Mouse (Mus musculus) forebrain, embryonic 11.5 days (tissue): ENCODE results near the gene Mbnl1. TPM values are rescaled to one million over a fixed set of nuclear protein-coding genes. Genes with fewer than 3 reads are reported as not detected.

Experiments used
- ATAC-seq: fragments of 200-750 bp; cut with Nextera tagmentation; replicated peaks from 2 replicates; pipeline ENCODE4 v1.8.0; 2017; ENCODE audit warnings: moderate TSS enrichment; ENCODE audit not compliant: low FRiP score
- DNase-seq: peaks from one replicate; pipeline ENCODE4 v3.0.0-alpha.2; 2017; ENCODE audit warnings: low spot score
- H3K27ac ChIP-seq: fragments of 300-500 bp; sonication (generic); 2 replicates; pipeline ENCODE4 v1.5.1; 2014; ENCODE audit warnings: low read depth, low read length
- H3K27me3 ChIP-seq: fragments of 300-500 bp; sonication (generic); 2 replicates; pipeline ENCODE4 v1.6.1; 2014; ENCODE audit warnings: mild to moderate bottlenecking, low read length, mixed read lengths; ENCODE audit not compliant: control insufficient read depth, insufficient read depth
- H3K36me3 ChIP-seq: fragments of 300-500 bp; sonication (generic); 2 replicates; pipeline ENCODE4 v1.6.1; 2014; ENCODE audit warnings: mild to moderate bottlenecking, low read length, moderate library complexity, mixed read lengths; ENCODE audit not compliant: control insufficient read depth, insufficient read depth
- H3K4me1 ChIP-seq: fragments of 300-500 bp; sonication (generic); replicated peaks from 2 replicates; pipeline ENCODE4 v1.6.1; 2014; ENCODE audit warnings: low read length, mixed read lengths; ENCODE audit not compliant: control insufficient read depth, insufficient read depth
- H3K4me2 ChIP-seq: fragments of 300-500 bp; sonication (generic); 2 replicates; pipeline ENCODE4 v1.6.1; 2014; ENCODE audit warnings: low read depth, mild to moderate bottlenecking, low read length, moderate library complexity, mixed read lengths; ENCODE audit not compliant: severe bottlenecking
- H3K4me3 ChIP-seq: fragments of 300-500 bp; sonication (generic); 2 replicates; pipeline ENCODE4 v1.5.1; 2014; ENCODE audit warnings: low read depth, low read length
- H3K9ac ChIP-seq: fragments of 300-500 bp; sonication (generic); 2 replicates; pipeline ENCODE4 v1.6.1; 2014; ENCODE audit warnings: low read length
- H3K9me3 ChIP-seq: fragments of 300-500 bp; sonication (generic); 2 replicates; pipeline ENCODE4 v1.6.1; 2016; ENCODE audit warnings: low read length, mixed read lengths; ENCODE audit not compliant: control insufficient read depth
- WGBS: fragments of 180-500 bp; shearing (Covaris S2); extraction: QIAGEN DNeasy Blood & Tissue Kit; methylation state at CpG from one replicate; pipeline ENCODE4 v1.1.7; 2014; 5-methylcytosine and 5-hydroxymethylcytosine counted together
- polyA plus RNA-seq: library from polyadenylated mRNA; unstranded; fragments of >200 nt; fragmentation: Nextera tagmentation; extraction: Ambion mirVana; gene quantifications from 2 replicates; pipeline ENCODE4 v1.2.1, GENCODE M21; 2014

Gene Mbnl1
- polyA plus RNA-seq, 1 experiment from 2014 or later: 46.8 TPM

DNA sequence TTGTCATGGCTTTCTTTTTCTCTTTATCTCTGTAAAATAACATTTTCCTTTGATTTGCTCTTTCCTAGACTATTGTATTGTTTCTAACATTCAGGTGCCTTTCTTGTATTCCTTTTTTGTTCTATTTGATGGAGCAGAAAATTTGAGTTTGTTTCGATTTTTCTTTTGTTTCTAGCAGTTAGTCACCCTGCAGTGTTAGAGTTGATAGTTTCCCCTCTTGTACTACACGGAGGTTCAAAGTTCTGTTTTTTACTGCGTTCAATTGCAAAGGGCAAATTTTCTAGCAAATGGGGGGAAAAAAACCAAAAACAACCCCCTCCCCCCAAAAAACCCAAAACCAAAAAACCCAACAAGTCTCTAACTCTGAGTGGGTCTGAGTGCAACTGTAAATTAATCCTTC lies 26.0 kb downstream of the Mbnl1 start:
- H3K9me3 ChIP-seq: no peaks in the 10 kb centered on the region
- H3K4me2 ChIP-seq: no peak overlapping the region
- ATAC-seq (no peak), DNase-seq (no peak)
- H3K36me3 ChIP-seq: no peaks in the 10 kb centered on the region
- H3K4me3 ChIP-seq: no peak overlapping the region
- no peaks in the 10 kb centered on the region for H3K27me3 ChIP-seq
- WGBS: 77% methylated on average over 3 of the region's 3 CpGs
- H3K27ac ChIP-seq: no peak overlapping the region
- no peak overlapping the region for H3K9ac ChIP-seq
- peaks cover 6% of the 10 kb centered on the region; the same call in 1 of the 2 replicates for H3K4me1 ChIP-seq

- no peaks in the 10 kb centered on the region for H3K36me3 ChIP-seq
- H3K9ac ChIP-seq: no peak overlapping the region
- H3K4me1 ChIP-seq: peaks cover 6% of the 10 kb centered on the region; the same call in 1 of the 2 replicates
- no peak overlapping the region for H3K27ac ChIP-seq
- 58% methylated on average over 6 of the region's 6 CpGs for WGBS
- no peak overlapping the region for H3K4me3 ChIP-seq
- no peaks in the 10 kb centered on the region for H3K27me3 ChIP-seq
- DNase-seq: no peak
- H3K4me2 ChIP-seq: no peak overlapping the region
- no peaks in the 10 kb centered on the region for H3K9me3 ChIP-seq
- no peak for ATAC-seq
Measured at GRCm38 (mm10) chr3:60499157-60499578, 26.5 kb downstream of the Mbnl1 start.

DNA sequence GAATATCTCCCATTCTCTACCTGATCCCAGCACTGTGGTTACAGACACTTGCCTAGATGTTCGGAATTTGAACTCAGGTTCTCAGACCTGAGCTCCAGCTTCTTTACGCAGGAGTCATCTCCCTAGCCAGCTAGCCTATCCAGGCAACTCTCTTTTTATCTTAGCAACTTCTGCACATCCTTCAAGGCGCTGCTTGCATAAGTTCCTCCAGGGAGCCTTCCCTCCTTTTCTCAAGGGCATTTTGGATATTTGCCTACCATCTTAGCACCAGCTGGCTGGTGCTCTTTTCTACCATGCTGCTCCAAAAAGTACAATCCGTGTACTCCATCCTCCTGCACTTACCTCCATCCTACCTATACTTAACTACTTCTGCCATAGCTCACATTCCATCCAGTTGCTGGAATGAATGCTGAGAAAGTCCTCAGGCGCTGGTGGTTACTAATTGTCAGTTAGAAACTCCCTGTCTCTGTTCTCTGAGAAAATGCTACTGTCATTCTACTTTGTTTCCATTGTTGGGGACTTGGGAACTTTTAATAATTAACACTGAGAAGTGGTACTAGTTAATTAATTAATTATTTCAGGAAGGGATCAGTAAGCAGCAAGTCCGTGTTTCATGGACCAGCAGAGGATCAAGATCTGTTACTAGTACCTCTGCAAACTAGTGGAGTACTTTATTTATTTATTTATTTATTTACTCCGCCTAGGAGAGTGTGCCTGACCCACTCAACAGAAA lies 27.3 kb downstream of the Mbnl1 start:
- DNase-seq (no peak), ATAC-seq (peak; percentile 13)
- Histone ChIP-seq H3K9me3 (no peaks in the 10 kb centered on the region), H3K27ac (no peak overlapping the region), H3K4me2 (peak overlapping the region; percentile 70), H3K4me1 (peaks cover 6% of the 10 kb centered on the region; the same call in 1 of the 2 replicates), H3K9ac (peak overlapping the region; percentile 91), H3K4me3 (peak overlapping the region; percentile 72), H3K36me3 (no peaks in the 10 kb centered on the region), H3K27me3 (no peaks in the 10 kb centered on the region)
- 45% methylated on average over 7 of the region's 7 CpGs for WGBS

DNA sequence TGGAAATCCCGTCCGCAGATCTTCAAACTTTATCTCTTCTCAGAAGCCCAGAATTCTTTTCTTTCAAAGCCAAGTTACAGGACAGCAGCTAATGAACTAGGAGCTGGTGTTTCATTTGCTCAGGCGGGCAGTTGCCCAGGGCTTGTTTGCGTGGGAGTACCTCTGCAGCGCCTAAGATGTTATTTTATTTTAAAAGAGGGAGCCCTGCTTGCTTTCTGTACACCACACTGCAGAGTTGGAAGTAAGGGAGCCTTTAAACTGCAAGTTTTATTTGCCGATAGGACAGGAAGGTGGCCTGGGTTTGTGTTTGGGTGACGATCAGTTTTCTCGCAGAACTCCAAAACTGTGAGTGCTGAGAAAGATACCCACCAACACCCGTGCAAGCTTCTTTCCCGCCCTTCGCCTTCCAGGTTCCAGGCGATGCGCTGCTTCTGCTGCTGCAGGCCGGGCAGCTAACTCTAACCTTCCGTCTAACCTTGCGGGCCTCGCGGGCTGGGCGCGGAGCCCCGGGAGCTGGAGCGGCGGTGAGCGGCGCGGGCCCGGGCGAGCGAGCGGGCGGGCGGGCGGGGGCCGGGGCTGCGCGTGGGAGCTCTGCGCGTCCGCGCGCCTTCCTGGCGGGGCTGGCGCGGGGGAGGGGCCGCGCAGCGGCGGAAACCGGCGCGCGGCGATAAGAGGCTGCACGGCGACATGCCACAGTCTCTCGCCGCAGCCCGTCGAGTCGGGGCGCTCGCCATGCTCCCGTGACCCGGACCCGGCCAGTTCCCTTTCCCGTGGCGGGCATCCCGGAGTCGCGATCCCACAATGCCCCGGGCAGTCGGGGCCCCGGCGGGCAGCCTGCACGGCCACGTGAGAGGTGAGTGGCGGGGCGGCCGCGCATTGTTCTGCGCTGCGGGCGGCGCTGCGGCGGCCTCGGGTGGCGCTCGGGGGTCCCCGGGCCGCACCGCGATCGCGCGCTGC lies 28.2 kb downstream of the Mbnl1 start:
- no peaks in the 10 kb centered on the region for H3K27me3 ChIP-seq
- H3K36me3 ChIP-seq: no peaks in the 10 kb centered on the region
- peak overlapping the region; percentile 91 for H3K9ac ChIP-seq
- peaks cover 6% of the 10 kb centered on the region; the same call in 1 of the 2 replicates for H3K4me1 ChIP-seq
- peak overlapping the region; percentile 70 for H3K4me2 ChIP-seq
- 1% methylated on average over 51 of the region's 96 CpGs for WGBS
- ATAC-seq: peak; percentile 87
- no peaks in the 10 kb centered on the region for H3K9me3 ChIP-seq
- peak; percentile 85 for DNase-seq
- H3K4me3 ChIP-seq: peak overlapping the region; percentile 72
- H3K27ac ChIP-seq: peak overlapping the region; percentile 80

DNA sequence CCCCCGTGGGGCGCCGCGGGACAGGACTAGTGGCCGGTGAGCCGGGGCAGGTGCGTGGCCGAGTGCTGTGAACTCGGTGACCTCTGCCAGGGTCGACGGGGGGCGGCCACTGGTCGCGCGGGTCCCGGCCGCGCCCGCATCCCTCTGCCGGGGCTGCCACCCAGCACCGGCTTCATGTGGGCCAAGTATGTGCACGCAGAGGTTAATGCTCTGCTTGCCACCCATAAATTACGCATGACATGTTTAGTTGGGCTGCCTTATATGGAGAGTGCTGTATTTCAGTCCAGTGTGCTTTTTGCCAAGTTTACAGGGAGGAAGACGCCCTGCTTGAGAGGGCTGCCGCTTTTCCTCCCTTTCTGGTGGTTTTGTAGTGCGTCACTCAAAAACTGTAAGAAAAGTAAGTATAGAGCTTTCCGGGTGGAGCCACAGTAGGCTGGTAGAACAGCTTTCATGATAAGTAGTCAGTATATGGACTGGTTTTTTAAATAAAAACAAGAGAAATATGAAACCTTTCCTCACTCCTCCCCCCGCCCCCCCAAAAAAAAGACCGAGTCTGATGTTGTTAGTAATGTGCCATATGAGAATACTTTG lies 29.0 kb downstream of the Mbnl1 start:
- ATAC-seq (peak; percentile 71), DNase-seq (no peak)
- Histone ChIP-seq H3K27me3 (no peaks in the 10 kb centered on the region), H3K36me3 (no peaks in the 10 kb centered on the region), H3K9me3 (no peaks in the 10 kb centered on the region), H3K4me3 (peak overlapping the region; percentile 72), H3K27ac (peak overlapping the region; percentile 80), H3K4me2 (peak overlapping the region; percentile 70), H3K9ac (peak overlapping the region; percentile 91), H3K4me1 (peaks cover 6% of the 10 kb centered on the region; the same call in 1 of the 2 replicates)
- 4% methylated on average over 21 of the region's 29 CpGs for WGBS

DNA sequence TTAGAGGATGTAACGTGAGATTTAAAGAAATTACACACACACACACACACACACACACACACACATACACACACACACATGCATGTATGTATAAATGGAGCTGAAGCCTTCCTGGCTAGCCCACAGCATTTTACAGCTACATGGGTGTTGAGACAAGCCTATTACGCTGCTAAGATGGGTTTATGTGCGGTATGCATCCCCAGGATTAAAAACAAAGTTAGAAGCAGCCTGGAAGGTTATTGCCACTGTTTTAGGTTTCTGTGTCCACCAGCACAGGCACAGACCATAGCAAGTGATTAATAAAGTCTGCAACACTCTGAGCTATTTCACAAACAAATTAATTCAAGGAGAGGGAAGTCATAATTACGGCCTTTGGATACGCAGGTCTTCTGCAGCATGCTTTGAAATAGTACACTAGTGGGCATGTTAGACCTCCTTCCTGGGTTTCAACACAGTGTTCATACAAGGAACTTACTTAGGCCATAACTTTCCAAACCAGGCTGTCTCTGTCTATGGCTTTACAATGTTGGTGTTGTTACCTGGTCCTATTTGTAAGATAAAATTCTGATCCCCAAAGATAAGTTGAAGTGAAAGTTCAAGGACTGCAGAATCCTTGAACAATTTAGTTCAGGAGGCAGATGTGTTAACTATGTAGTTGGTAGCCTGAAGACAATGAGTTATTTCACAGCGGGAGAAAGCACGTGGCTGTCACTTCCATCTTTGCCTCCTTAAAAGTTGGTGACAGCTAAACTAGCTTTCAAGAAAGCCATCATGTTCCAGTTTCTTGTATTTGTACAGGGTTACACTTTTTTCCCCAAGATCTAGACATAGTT lies 29.7 kb downstream of the Mbnl1 start:
- DNase-seq (no peak), ATAC-seq (no peak)
- peak overlapping the region; percentile 70 for H3K4me2 ChIP-seq
- peak overlapping the region; percentile 72 for H3K4me3 ChIP-seq
- WGBS: 46% methylated on average over 7 of the region's 7 CpGs
- no peaks in the 10 kb centered on the region for H3K36me3 ChIP-seq
- no peaks in the 10 kb centered on the region for H3K9me3 ChIP-seq
- no peak overlapping the region for H3K27ac ChIP-seq
- H3K27me3 ChIP-seq: no peaks in the 10 kb centered on the region
- peak overlapping the region; percentile 91; the same call in 1 of the 2 replicates for H3K9ac ChIP-seq
- peaks cover 6% of the 10 kb centered on the region; the same call in 1 of the 2 replicates for H3K4me1 ChIP-seq

DNA sequence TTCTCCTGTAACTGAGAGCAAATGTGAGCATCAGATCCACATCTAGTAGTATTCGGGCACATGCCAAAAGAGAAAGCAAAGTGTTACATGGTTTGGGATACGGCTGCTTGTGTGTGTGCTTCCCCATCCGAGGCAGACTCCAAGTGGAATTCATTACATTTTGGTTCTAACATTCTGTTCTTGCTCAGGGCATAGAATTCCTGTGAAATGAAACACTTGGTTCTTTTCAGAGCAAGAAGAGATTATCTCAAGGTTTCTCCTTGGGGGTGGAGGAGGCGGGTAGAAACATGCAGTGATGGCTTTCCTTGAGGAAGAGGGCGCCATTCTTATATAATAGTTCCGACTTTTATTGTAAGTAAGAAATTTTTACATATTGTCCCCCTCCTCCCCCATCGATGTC lies 30.6 kb downstream of the Mbnl1 start:
- WGBS: 56% methylated on average over 7 of the region's 7 CpGs
- H3K27me3 ChIP-seq: no peaks in the 10 kb centered on the region
- no peak overlapping the region for H3K4me3 ChIP-seq
- no peak for DNase-seq
- no peak overlapping the region for H3K27ac ChIP-seq
- H3K4me1 ChIP-seq: peaks cover 6% of the 10 kb centered on the region; the same call in 1 of the 2 replicates
- no peak overlapping the region for H3K9ac ChIP-seq
- ATAC-seq: no peak
- H3K36me3 ChIP-seq: no peaks in the 10 kb centered on the region
- H3K4me2 ChIP-seq: peak overlapping the region; percentile 26; the same call in 1 of the 2 replicates
- no peaks in the 10 kb centered on the region for H3K9me3 ChIP-seq
